19 mouse cellular contexts compared by ENCODE assay signal in genomic region chr16:95842766-95843165, GRCm38 (mm10).
"Had no signal": no experiment of that assay in that cellular context is flagged by ENCODE, and none has a peak within 500 bp of the region (broad histone marks: within the 10 kb centered on the region; RNA-seq: fewer than 3 reads in every experiment).

No protein-coding gene starts in this region.

- H3K27ac ChIP-seq: limb, embryonic 13.5 days; liver, embryonic 13.5 days; macrophage; midbrain, embryonic 12.5 days; midbrain, embryonic 15.5 days; neural tube, embryonic 12.5 days; neural tube, embryonic 15.5 days; stomach, postnatal 0 days had no signal

- DNase-seq: kidney, adult 9 months; kidney, postnatal 14 days; kidney, postnatal 4 days; left cerebral cortex, postnatal 4 days; liver; liver, embryonic 13.5 days; lung, embryonic 14.5 days; right cerebral cortex, adult 18-20 months; right cerebral cortex, postnatal 14 days; right cerebral cortex, postnatal 4 days; thymus, adult 18-20 months; thymus, postnatal 36 days had no signal

- H3K4me3 ChIP-seq: limb, embryonic 13.5 days; liver, embryonic 13.5 days; midbrain, embryonic 12.5 days; midbrain, embryonic 15.5 days; neural tube, embryonic 12.5 days; neural tube, embryonic 15.5 days had no signal
